Mouse (Mus musculus): ENCODE data around the gene Pkd2.

Gene Pkd2

DNA sequence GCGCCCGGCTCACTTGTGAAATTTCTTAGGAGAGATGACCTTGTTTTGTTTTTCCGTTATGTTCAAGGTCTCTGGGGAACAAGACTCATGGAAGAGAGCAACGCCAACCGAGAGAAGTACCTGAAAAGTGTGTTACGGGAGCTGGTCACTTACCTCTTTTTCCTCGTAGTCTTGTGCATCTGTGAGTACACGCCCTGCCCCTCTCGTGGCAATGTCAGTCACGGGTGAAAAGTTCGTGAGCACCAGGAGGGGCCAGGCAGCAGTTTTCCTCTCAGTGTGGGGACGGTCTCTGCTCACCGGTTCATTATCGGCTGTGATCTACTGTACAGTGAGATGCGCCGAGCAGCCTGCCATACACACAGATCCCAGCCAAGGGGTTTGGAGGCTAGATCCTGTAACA, 7.6 kb downstream of the Pkd2 start:
- no peak for DNase-seq

DNA sequence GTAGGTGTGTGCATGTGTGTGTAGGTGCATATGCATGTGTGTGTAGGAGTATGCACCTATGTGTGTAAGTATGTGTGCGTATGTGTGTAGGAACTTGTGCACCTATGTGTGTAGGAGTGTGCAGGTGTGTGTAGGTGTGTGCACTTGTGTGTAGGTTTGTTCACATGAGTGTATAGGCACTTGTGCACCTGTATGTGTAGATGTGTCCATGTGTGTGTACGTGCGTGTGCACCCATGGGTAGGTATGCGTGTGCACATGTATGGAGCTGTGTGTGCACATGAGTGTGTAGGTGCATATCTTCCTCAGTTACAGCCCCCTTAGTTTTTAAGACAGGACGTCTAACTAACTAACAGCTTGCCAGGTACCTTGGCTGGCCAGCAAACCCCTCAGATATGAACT, 9.3 kb downstream of the Pkd2 start:
- no peak for DNase-seq

DNA sequence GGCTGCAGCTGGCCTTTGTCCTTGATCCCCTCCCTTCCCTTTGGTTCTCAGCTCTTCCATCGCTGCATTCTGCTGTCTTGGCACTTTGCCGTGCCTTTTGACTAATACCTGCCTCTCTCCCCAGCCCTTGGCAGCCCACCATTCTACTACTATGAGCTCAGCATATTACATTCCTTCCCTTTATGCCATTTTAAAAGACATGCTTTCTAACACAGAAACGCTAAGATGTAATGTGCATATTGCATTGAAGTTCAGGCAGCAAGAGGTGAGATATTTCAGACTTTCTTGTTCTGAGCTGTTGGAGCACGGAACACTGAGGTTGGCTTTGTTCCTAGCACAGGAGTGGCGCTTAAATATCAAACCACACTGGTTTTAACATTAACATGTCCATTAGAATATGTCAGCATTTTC, 11.7 kb downstream of the Pkd2 start:
- peak; percentile 42 to 44 for DNase-seq

DNA sequence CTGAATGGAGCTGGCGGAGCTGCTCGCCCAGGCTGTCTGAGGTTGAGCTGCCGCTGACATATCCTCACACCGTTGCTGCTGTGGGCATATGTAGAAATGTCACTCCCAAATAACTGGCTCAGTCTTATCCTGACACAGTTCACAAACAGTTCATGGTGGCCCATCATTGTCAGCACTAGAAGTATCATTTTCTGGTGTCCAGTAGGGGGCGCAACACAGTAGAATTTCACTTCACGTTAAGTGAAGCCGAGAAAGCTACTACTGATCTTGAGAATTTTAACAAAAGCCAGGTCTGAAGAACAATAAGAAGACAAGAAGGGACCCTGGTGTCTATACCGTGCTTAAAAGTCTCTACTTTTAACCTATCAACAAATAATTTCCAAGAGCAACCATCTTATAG, 13.1 kb downstream of the Pkd2 start:
- peak; percentile 41 to 61 for DNase-seq

DNA sequence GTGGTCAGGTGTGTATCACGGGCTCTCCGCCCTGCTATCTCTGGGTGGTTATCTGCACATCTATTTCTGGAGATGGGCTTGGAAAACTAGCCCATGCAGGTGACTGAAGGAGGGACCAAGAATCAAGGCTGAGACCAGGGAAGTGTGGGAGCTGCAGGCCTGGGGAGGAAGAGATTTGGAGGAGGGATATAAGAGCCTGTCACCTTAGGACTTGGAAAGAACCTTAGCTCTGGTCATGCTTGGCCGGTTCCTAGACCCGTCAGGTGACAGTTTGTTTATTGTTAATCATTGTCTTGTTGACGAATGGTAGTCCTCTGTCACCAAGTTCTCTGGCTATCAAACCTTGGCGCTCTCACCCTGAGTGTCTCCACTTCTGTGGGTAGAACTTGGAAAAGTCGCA, 21.1 kb downstream of the Pkd2 start:
- DNase-seq: no peak

DNA sequence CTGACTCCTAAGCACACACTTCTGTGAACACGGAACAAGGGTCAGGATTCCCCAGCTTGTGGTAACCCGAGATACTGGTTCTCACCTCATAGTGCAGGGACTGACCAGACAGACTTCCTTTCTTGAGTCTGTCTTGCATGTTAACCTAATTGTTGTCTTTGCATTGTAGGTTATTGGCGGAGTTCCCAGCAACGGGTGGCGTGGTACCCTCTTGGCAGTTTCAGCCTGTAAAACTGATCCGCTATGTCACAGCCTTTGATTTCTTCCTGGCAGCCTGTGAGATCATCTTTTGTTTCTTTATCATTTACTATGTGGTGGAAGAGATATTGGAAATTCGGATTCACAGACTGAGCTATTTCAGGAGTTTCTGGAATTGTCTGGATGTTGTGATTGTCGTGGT, 23.6 kb downstream of the Pkd2 start:
- DNase-seq: no peak

DNA sequence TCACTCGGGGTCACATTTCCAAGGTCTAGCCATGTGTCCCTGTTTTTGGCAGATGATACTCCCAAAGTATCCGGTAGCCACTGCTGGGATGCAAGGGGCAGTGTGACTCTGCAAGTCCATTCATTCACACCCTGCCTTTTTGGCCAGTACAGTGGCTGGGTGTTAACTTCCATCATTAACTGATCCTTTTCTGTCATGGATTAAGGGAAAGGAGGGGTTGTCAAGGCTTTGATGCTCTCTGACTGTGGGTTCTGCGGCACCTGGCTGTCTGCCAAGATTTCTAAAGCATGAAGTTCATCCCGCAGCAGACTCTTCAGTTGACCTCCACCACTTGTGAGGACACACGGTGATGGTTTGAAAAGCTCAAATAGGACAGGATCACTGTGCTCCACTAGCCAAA, 32.3 kb downstream of the Pkd2 start:
- peak; percentile 28 for DNase-seq

DNA sequence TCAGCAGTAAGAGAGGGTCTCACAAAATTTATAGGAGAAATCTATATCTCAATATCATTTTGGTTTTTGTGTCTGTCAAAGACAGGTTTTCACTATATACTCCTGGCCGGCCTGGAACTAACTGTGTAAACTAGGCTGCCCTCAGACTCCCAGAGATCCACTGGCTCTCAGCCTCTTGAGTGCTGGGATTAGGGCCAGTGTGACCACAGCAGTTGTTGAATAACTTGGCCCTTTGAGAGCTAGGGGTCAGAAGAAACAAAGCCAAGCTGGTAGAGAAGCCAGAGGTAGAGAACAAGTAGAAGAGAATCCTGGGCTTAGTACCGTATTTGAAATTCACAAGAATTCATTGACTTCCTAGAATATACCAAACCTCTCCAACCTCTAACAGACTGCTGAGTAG, 45.6 kb downstream of the Pkd2 start:
- DNase-seq: no peak

DNA sequence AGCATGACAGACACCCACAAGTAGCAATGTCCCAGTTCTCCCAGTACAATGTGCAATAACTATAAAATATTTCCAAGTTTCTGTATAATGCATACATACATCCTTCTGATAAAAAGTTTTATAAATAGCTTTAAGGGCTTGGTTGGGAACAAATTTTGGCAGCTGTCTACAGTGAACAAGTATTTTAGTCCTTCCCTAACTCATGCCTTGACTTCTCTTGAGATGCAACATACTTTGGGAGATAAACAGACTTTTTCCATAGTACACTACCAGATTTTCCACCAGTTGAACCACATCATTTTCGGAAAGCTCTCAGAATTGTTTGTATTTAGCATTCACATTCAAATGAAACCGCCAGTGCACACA, 48.6 kb downstream of the Pkd2 start:
- DNase-seq: no peak

DNA sequence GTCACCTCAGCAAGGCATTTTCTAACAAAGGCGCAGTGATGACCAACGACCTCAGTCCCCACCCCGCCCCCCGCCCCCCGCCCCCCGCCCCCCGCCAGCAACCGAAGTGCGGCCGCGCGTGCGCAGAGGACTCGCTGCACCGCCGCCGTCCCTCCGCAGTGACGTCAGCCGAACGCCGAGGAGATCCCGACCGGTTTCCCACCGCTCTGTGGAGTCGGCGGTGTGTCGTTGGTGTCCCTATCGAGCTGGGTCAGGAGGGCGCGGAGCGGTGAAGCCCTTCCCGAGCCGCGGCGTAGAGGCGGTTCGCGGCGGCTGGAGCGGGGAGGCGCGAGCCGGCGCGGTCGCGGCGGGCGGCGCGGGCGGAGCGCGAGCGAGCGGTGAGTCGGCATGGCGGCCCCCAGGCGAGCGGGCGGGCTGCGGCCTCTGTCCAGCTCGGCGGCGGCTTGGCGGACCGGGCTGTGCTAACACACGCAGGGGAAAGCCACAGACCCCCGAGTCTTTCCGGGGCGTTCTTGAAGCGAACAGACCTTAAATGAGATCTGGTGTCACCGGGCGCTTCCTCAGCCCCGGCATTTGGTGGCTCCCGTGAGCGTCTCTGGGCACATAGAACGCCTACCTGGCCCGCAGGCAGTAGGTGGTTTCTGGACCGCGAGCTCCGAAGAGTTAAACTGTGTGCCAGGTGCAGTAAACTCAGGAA, 49.1 kb downstream of the Pkd2 start, which contains the start of gene BC005561:
BC005561 (plus strand) TSS at position 158 of the 697 bp plus-strand sequence.
- peak; percentile 91 to 92 for DNase-seq

DNA sequence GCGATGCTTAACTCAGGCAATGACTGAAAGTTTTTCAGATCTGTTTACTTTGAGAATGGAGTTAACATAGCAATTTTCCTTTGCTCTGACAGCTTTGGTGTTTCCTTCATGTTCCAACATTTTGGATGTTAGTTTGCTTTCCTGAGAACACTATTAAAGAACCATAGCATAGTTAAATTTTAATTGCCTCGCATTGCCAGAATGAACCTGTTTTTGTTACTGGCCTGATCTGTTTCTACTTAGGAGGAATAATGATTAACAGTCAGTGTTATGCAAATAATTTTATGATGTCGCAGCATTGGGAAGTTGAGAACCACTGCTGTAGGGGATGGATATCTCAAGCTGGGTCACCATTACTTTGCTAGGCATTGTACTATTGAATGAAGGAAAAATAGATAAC, 52.0 kb downstream of the Pkd2 start:
- no peak for DNase-seq

DNA sequence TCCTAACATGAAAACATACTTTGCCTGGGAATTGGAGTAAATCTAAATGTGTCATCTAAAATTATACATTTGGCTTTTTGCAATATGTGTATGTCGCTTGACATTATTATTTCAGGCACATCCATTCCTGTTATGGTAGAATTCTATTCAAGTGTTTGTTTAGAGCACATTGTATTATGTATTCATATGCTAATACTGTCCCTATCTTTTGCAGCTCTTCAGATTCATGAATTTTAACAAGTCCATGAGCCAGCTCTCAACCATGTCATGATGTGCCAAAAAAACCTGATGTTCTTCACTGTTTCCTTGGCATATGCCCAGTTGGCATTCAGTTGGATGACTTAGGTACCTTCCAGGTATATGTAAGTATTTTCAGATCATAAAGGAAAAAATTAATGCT, 79.4 kb downstream of the Pkd2 start:
- DNase-seq: peak; percentile 32 to 42

DNA sequence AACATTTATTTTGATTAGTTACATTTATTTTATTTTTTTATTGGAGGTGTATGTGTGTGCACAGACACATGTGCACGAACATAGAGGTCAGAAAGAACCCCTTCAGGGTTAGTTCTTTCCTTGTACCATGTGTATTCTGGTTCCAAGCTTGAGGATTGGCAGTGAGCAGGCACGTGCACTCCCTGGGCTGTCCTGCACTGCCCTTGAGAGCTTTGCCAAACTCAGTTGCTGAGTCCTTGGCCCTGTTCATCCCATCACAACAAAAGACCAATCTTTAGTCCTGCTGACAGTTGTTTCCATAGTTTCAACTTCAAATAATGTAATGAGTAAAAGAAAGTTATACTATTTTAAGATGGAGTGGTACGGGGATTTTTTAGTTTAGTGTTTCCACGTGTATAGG, 80.1 kb downstream of the Pkd2 start:
- no peak for DNase-seq

Data from cerebellum, postnatal 14 days (tissue).